Mouse (Mus musculus) hindbrain, embryonic 12.5 days (tissue): ENCODE data around the gene AI593442. TPM values are rescaled to one million over a fixed set of nuclear protein-coding genes. Genes with fewer than 3 reads are reported as not detected.
A peak's percentile ranks its signal among the peaks of the same experiment; 100 is the strongest.

ENCODE experiments used
- ATAC-seq: fragments of 200-750 bp; cut with Nextera tagmentation; 2 replicates; pipeline ENCODE4 v1.8.0; 2017; ENCODE audit warnings: moderate TSS enrichment; ENCODE audit not compliant: low FRiP score
- H3K27ac ChIP-seq: fragments of 300-500 bp; sonication (generic); 2 replicates; pipeline ENCODE4 v1.5.1; 2016; ENCODE audit warnings: mild to moderate bottlenecking
- H3K27me3 ChIP-seq: fragments of 300-500 bp; sonication (generic); 2 replicates; pipeline ENCODE4 v1.6.1; 2016; ENCODE audit warnings: mild to moderate bottlenecking
- H3K36me3 ChIP-seq: fragments of 300-500 bp; sonication (generic); 2 replicates; pipeline ENCODE4 v1.6.1; 2016; ENCODE audit warnings: mild to moderate bottlenecking
- H3K4me1 ChIP-seq: fragments of 300-500 bp; sonication (generic); 2 replicates; pipeline ENCODE4 v1.6.1; 2016
- H3K4me2 ChIP-seq: fragments of 300-500 bp; sonication (generic); replicated peaks from 2 replicates; pipeline ENCODE4 v1.6.1; 2016; ENCODE audit warnings: mild to moderate bottlenecking
- H3K4me3 ChIP-seq: fragments of 300-500 bp; sonication (generic); 2 replicates; pipeline ENCODE4 v1.5.1; 2016; ENCODE audit warnings: mild to moderate bottlenecking
- H3K9ac ChIP-seq: fragments of 300-500 bp; sonication (generic); 2 replicates; pipeline ENCODE4 v1.6.1; 2016; ENCODE audit warnings: mild to moderate bottlenecking, moderate library complexity
- H3K9me3 ChIP-seq: fragments of 300-500 bp; sonication (generic); replicated peaks from 2 replicates; pipeline ENCODE4 v1.6.1; 2016; ENCODE audit warnings: mild to moderate bottlenecking
- WGBS: fragments of 180-500 bp; shearing (Covaris S2); methylation state at CpG from one replicate; pipeline ENCODE4 v1.1.7; 2016; 5-methylcytosine and 5-hydroxymethylcytosine counted together
- polyA plus RNA-seq: library from polyadenylated mRNA; unstranded; fragments of >200 nt; fragmentation: Nextera tagmentation; extraction: Ambion mirVana; gene quantifications from 2 replicates; pipeline ENCODE4 v1.2.1, GENCODE M21; 2016

Gene AI593442
- polyA plus RNA-seq: 8.8 and 10.5 TPM in 2 replicates

GRCm38 (mm10) chr9:52679362-52679947 is at the start of gene AI593442:
TSS of gene AI593442 (minus strand) at chr9:52679780.
- H3K36me3 ChIP-seq: no peaks in the 10 kb centered on the region
- peak; percentile 87 for ATAC-seq
- H3K9ac ChIP-seq: peak within 1 kb of the TSS; percentile 70
- H3K27me3 ChIP-seq: peaks cover 36% of the 10 kb centered on the region
- peak within 1 kb of the TSS; percentile 57 for H3K4me3 ChIP-seq
- H3K4me2 ChIP-seq: peak within 1 kb of the TSS; percentile 96
- H3K9me3 ChIP-seq: no peaks in the 10 kb centered on the region
- H3K4me1 ChIP-seq: peaks cover 22% of the 10 kb centered on the region
- 0 out of 2 replicates have a peak within 1 kb of the TSS, but pooled peaks have one; percentile 12 for H3K27ac ChIP-seq
- WGBS: 0% methylated on average over 26 of the region's 27 CpGs

- Histone ChIP-seq H3K9ac (no peak overlapping the region), H3K4me1 (no peaks in the 10 kb centered on the region), H3K36me3 (no peaks in the 10 kb centered on the region), H3K9me3 (no peaks in the 10 kb centered on the region), H3K4me2 (no peak overlapping the region), H3K4me3 (no peak overlapping the region), H3K27me3 (no peaks in the 10 kb centered on the region), H3K27ac (no peak overlapping the region)
- ATAC-seq: no peak
- WGBS: 89% methylated on average over 5 of the region's 5 CpGs
These were observed 49.2 kb upstream of the AI593442 start for GRCm38 (mm10) chr9:52728806-52729205.

GRCm38 (mm10) chr9:52722626-52723025 is 43.0 kb upstream of the AI593442 start:
- Histone ChIP-seq H3K9ac (no peak overlapping the region), H3K27me3 (no peaks in the 10 kb centered on the region), H3K27ac (no peak overlapping the region), H3K9me3 (no peaks in the 10 kb centered on the region), H3K36me3 (no peaks in the 10 kb centered on the region), H3K4me2 (no peak overlapping the region), H3K4me1 (no peaks in the 10 kb centered on the region), H3K4me3 (no peak overlapping the region)
- 88% methylated on average over 1 of the region's 1 CpGs for WGBS
- no peak for ATAC-seq

GRCm38 (mm10) chr9:52719562-52719961 is 40.0 kb upstream of the AI593442 start:
- no peak overlapping the region for H3K27ac ChIP-seq
- H3K4me2 ChIP-seq: no peak overlapping the region
- no peaks in the 10 kb centered on the region for H3K27me3 ChIP-seq
- no peaks in the 10 kb centered on the region for H3K4me1 ChIP-seq
- no peak for ATAC-seq
- no peaks in the 10 kb centered on the region for H3K9me3 ChIP-seq
- H3K9ac ChIP-seq: no peak overlapping the region
- H3K4me3 ChIP-seq: no peak overlapping the region
- no peaks in the 10 kb centered on the region for H3K36me3 ChIP-seq
- WGBS: 68% methylated on average over 2 of the region's 2 CpGs

- Histone ChIP-seq H3K9me3 (no peaks in the 10 kb centered on the region), H3K27ac (no peak overlapping the region), H3K9ac (no peak overlapping the region), H3K36me3 (no peaks in the 10 kb centered on the region), H3K4me1 (peaks cover 22% of the 10 kb centered on the region), H3K4me3 (peak overlapping the region; percentile 57; the same call in 1 of the 2 replicates), H3K27me3 (peaks cover 36% of the 10 kb centered on the region), H3K4me2 (peak overlapping the region; percentile 96)
- ATAC-seq: no peak
- 40% methylated on average over 5 of the region's 5 CpGs for WGBS
These were observed 456 bp upstream of the AI593442 start for GRCm38 (mm10) chr9:52680036-52680435.

- WGBS: 1% methylated on average over 10 of the region's 10 CpGs
- Histone ChIP-seq H3K27ac (no peak overlapping the region), H3K9ac (peak overlapping the region; percentile 70), H3K9me3 (no peaks in the 10 kb centered on the region), H3K27me3 (peaks cover 36% of the 10 kb centered on the region), H3K4me3 (peak overlapping the region; percentile 57), H3K4me2 (peak overlapping the region; percentile 96), H3K36me3 (no peaks in the 10 kb centered on the region), H3K4me1 (peaks cover 22% of the 10 kb centered on the region)
- peak; percentile 23 for ATAC-seq
These were observed 753 bp downstream of the AI593442 start for GRCm38 (mm10) chr9:52678839-52679215.

GRCm38 (mm10) chr9:52678179-52678838 is 1.3 kb downstream of the AI593442 start:
- Histone ChIP-seq H3K4me1 (peaks cover 22% of the 10 kb centered on the region), H3K36me3 (no peaks in the 10 kb centered on the region), H3K4me2 (peak overlapping the region; percentile 96), H3K9me3 (no peaks in the 10 kb centered on the region), H3K27ac (no peak overlapping the region), H3K27me3 (peaks cover 36% of the 10 kb centered on the region), H3K4me3 (peak overlapping the region; percentile 57), H3K9ac (peak overlapping the region; percentile 70)
- under 1% methylated on average over 27 of the region's 28 CpGs for WGBS
- peak; percentile 38; the same call in 1 of the 2 replicates for ATAC-seq

GRCm38 (mm10) chr9:52676587-52676986 is 3.0 kb downstream of the AI593442 start:
- no peak overlapping the region for H3K27ac ChIP-seq
- no peak for ATAC-seq
- H3K4me1 ChIP-seq: peaks cover 22% of the 10 kb centered on the region
- H3K27me3 ChIP-seq: peaks cover 36% of the 10 kb centered on the region
- H3K4me2 ChIP-seq: no peak overlapping the region; the same call in 1 of the 2 replicates
- H3K9me3 ChIP-seq: no peaks in the 10 kb centered on the region
- 22% methylated on average over 4 of the region's 4 CpGs for WGBS
- H3K36me3 ChIP-seq: no peaks in the 10 kb centered on the region
- H3K4me3 ChIP-seq: no peak overlapping the region
- H3K9ac ChIP-seq: no peak overlapping the region

- no peak overlapping the region for H3K9ac ChIP-seq
- H3K27me3 ChIP-seq: peaks cover 36% of the 10 kb centered on the region
- H3K27ac ChIP-seq: no peak overlapping the region
- H3K9me3 ChIP-seq: no peaks in the 10 kb centered on the region
- H3K4me1 ChIP-seq: peaks cover 22% of the 10 kb centered on the region
- WGBS: 61% methylated on average over 3 of the region's 3 CpGs
- no peak for ATAC-seq
- no peak overlapping the region for H3K4me3 ChIP-seq
- H3K4me2 ChIP-seq: no peak overlapping the region
- no peaks in the 10 kb centered on the region for H3K36me3 ChIP-seq
These were observed 3.6 kb downstream of the AI593442 start for GRCm38 (mm10) chr9:52675937-52676336.

- ATAC-seq: no peak
- H3K36me3 ChIP-seq: no peaks in the 10 kb centered on the region
- H3K4me3 ChIP-seq: no peak overlapping the region
- WGBS: 86% methylated on average over 3 of the region's 3 CpGs
- H3K4me2 ChIP-seq: no peak overlapping the region
- H3K27me3 ChIP-seq: no peaks in the 10 kb centered on the region
- H3K4me1 ChIP-seq: no peaks in the 10 kb centered on the region
- H3K9me3 ChIP-seq: no peaks in the 10 kb centered on the region
- H3K27ac ChIP-seq: no peak overlapping the region
- H3K9ac ChIP-seq: no peak overlapping the region
These were observed 18.2 kb downstream of the AI593442 start for GRCm38 (mm10) chr9:52661422-52661821.

- no peak for ATAC-seq
- H3K9ac ChIP-seq: no peak overlapping the region
- no peak overlapping the region for H3K27ac ChIP-seq
- H3K9me3 ChIP-seq: no peaks in the 10 kb centered on the region
- H3K27me3 ChIP-seq: no peaks in the 10 kb centered on the region
- no peaks in the 10 kb centered on the region for H3K4me1 ChIP-seq
- WGBS: 76% methylated on average over 5 of the region's 5 CpGs
- no peak overlapping the region for H3K4me3 ChIP-seq
- no peak overlapping the region for H3K4me2 ChIP-seq
- no peaks in the 10 kb centered on the region for H3K36me3 ChIP-seq
These were observed 29.1 kb downstream of the AI593442 start for GRCm38 (mm10) chr9:52650341-52650951.

GRCm38 (mm10) chr9:52645312-52645711 is 34.3 kb downstream of the AI593442 start:
- H3K9me3 ChIP-seq: no peaks in the 10 kb centered on the region
- no peaks in the 10 kb centered on the region for H3K4me1 ChIP-seq
- no peaks in the 10 kb centered on the region for H3K36me3 ChIP-seq
- ATAC-seq: no peak
- 98% methylated on average over 2 of the region's 2 CpGs for WGBS
- no peak overlapping the region for H3K9ac ChIP-seq
- H3K4me3 ChIP-seq: no peak overlapping the region
- H3K4me2 ChIP-seq: no peak overlapping the region
- no peaks in the 10 kb centered on the region for H3K27me3 ChIP-seq
- H3K27ac ChIP-seq: no peak overlapping the region
